Mouse (Mus musculus) lung, embryonic 14.5 days (tissue): ENCODE measurements around the gene Fhad1. TPM values are rescaled to one million over a fixed set of nuclear protein-coding genes. Genes with fewer than 3 reads are reported as not detected.
"Not testable (repeated sequence)": the region's sequence is repeated elsewhere in the genome, so short reads cannot be mapped to it uniquely, and the experiment has no call there.

Experiments
- ATAC-seq: fragments of 200-750 bp; cut with Nextera tagmentation; 2 replicates; pipeline ENCODE4 v1.8.0; 2017; ENCODE audit warnings: mild to moderate bottlenecking, moderate TSS enrichment, moderate library complexity; ENCODE audit not compliant: insufficient read depth
- DNase-seq: peaks from one replicate; pipeline ENCODE4 v3.0.0-alpha.2; 2015
- H3K27ac ChIP-seq: fragments of 300-500 bp; sonication (generic); 2 replicates; pipeline ENCODE4 v1.5.1; 2014; ENCODE audit warnings: low read depth, mild to moderate bottlenecking, moderate library complexity
- H3K27me3 ChIP-seq: fragments of 300-500 bp; sonication (generic); 2 replicates; pipeline ENCODE4 v1.6.1; 2014; ENCODE audit warnings: low read length, control low read depth; ENCODE audit not compliant: insufficient read depth
- H3K36me3 ChIP-seq: fragments of 300-500 bp; sonication (generic); 2 replicates; pipeline ENCODE4 v1.6.1; 2014; ENCODE audit warnings: control low read depth; ENCODE audit not compliant: insufficient read depth
- H3K4me1 ChIP-seq: fragments of 300-500 bp; sonication (generic); 2 replicates; pipeline ENCODE4 v1.6.1; 2014; ENCODE audit warnings: antibody characterized with exemption, control low read depth; ENCODE audit not compliant: insufficient read depth
- H3K4me2 ChIP-seq: fragments of 300-500 bp; sonication (generic); 2 replicates; pipeline ENCODE4 v1.6.1; 2014; ENCODE audit warnings: mild to moderate bottlenecking
- H3K4me3 ChIP-seq: fragments of 300-500 bp; sonication (generic); 2 replicates; pipeline ENCODE4 v1.5.1; 2014; ENCODE audit warnings: low read depth, low read length
- H3K9ac ChIP-seq: fragments of 300-500 bp; sonication (generic); 2 replicates; pipeline ENCODE4 v1.6.1; 2014
- H3K9me3 ChIP-seq: fragments of 300-500 bp; sonication (generic); 2 replicates; pipeline ENCODE4 v1.6.1; 2016; ENCODE audit warnings: low read depth, low read length, control low read depth
- CTCF ChIP-seq: IDR thresholded peaks from 2 replicates; pipeline ENCODE4 v1.5.1; 2016; ENCODE audit warnings: antibody characterized with exemption, low read depth
- WGBS: fragments of 180-500 bp; shearing (Covaris S2); extraction: QIAGEN DNeasy Blood & Tissue Kit; methylation state at CpG from one replicate; pipeline ENCODE4 v1.1.7; 2014; 5-methylcytosine and 5-hydroxymethylcytosine counted together
- polyA plus RNA-seq: library from polyadenylated mRNA; unstranded; fragments of >200 nt; fragmentation: Nextera tagmentation; extraction: Ambion mirVana; gene quantifications from 2 replicates; pipeline ENCODE4 v1.2.1, GENCODE M21; 2014

Gene Fhad1
- polyA plus RNA-seq, 1 experiment from 2014 or later = 1.4 TPM

- DNase-seq (no peak), ATAC-seq (no peak)
- Histone ChIP-seq H3K4me2 (no peak overlapping the region), H3K27me3 (no peaks in the 10 kb centered on the region), H3K36me3 (no peaks in the 10 kb centered on the region), H3K27ac (no peak overlapping the region), H3K9me3 (no peaks in the 10 kb centered on the region), H3K4me1 (no peaks in the 10 kb centered on the region), H3K4me3 (no peak overlapping the region), H3K9ac (no peak overlapping the region)
- WGBS = 54% methylated on average over 3 of the region's 3 CpGs
- no peak for TF ChIP-seq CTCF
Observed at GRCm38 (mm10) chr4:141996880-141997279, 18.0 kb downstream of the Fhad1 start.

DNA sequence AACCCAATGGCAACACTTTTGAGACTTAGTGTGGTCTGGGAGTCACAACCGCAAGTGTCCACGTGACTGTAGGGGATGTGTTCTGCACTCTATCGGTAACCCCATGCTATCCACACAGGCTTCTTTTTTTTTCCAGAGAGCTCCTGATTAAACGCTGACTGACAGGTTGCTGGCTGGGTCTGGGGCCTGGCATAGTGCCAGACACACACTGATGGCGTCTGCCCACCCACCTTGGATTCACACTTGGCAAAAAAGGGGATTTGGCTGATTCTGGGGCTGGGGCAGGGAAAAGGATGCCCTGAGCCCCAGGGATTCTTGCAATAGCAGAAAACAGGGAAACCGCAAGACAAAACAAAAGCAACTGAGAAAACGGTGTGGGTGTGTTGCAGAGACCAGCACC lies 18.8 kb downstream of the Fhad1 start:
- no peaks in the 10 kb centered on the region for H3K27me3 ChIP-seq
- no peaks in the 10 kb centered on the region for H3K9me3 ChIP-seq
- no peaks in the 10 kb centered on the region for H3K36me3 ChIP-seq
- no peak overlapping the region for H3K4me3 ChIP-seq
- ATAC-seq = no peak
- no peak overlapping the region for H3K9ac ChIP-seq
- H3K27ac ChIP-seq = no peak overlapping the region
- 57% methylated on average over 7 of the region's 7 CpGs for WGBS
- H3K4me1 ChIP-seq = no peaks in the 10 kb centered on the region
- no peak overlapping the region for H3K4me2 ChIP-seq
- DNase-seq = no peak
- TF ChIP-seq CTCF = no peak

DNA sequence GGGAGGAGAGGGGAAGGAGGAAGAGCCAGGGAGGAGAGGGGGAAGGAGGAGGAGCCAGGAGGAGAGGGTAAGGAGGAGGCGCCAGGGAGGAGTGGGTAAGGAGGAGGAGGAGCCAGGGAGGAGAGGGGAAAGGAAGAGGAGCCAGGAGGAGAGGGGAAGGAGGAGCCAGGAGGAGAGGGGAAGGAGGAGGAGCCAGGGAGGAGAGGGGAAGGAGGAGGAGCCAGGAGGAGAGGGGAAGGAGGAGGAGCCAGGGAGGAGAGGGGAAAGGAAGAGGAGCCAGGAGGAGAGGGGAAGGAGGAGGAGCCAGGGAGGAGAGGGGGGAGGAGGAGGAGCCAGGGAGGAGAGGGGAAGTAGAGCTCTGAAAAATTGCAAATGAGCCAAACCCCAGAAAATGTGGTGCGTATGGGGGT lies 20.8 kb downstream of the Fhad1 start:
- H3K9ac ChIP-seq, DNase-seq, H3K4me2 ChIP-seq, H3K4me3 ChIP-seq, H3K27me3 ChIP-seq, ATAC-seq, H3K4me1 ChIP-seq, H3K27ac ChIP-seq, H3K36me3 ChIP-seq, H3K9me3 ChIP-seq: not testable (repeated sequence)
- WGBS = 59% methylated on average over 2 of the region's 2 CpGs

DNA sequence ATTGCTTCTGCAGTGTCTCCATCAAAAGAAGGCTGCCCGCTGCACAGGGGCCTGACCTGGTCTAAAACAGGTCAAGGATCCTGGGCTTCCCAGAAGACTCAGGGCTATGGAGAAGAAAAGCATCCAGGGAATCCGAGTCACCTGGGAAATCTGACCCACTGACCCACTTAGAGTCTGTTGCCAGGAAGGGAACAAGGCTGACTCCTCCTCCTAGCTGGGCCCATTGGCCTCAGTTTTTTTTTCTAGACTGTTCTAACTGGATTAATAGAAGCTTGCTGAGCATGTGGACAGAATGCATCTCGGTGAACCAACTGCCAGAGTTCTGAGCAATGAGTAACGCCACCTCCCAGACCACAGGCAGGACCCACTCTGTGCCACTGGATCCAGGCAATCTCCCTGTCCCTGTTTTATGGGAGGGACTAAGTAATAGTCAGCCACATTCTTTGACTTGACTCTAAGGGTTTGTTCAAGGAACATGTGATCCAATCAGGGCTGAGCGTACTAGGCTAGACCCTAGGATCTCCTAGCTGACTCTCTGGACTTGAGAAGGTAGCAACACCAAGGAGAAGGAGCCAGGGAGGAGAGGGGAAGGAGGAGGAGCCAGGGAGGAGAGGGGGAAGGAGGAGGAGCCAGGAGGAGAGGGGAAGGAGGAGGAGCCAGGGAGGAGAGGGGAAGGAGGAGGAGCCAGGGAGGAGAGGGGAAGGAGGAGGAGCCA lies 21.4 kb downstream of the Fhad1 start:
- Histone ChIP-seq H3K27me3 (no peaks in the 10 kb centered on the region), H3K27ac (no peak overlapping the region), H3K36me3 (no peaks in the 10 kb centered on the region), H3K9me3 (no peaks in the 10 kb centered on the region), H3K4me2 (no peak overlapping the region), H3K9ac (no peak overlapping the region), H3K4me1 (no peaks in the 10 kb centered on the region), H3K4me3 (no peak overlapping the region)
- 67% methylated on average over 5 of the region's 5 CpGs for WGBS
- TF ChIP-seq CTCF = no peak
- DNase-seq = no peak
- no peak; the same call in 1 of the 2 replicates for ATAC-seq

- no peak overlapping the region for H3K4me3 ChIP-seq
- no peaks in the 10 kb centered on the region for H3K36me3 ChIP-seq
- no peak for TF ChIP-seq CTCF
- DNase-seq (no peak), ATAC-seq (no peak)
- H3K4me1 ChIP-seq = no peaks in the 10 kb centered on the region
- 76% methylated on average over 14 of the region's 14 CpGs for WGBS
- H3K27me3 ChIP-seq = no peaks in the 10 kb centered on the region
- H3K27ac ChIP-seq = no peak overlapping the region
- no peak overlapping the region for H3K4me2 ChIP-seq
- no peaks in the 10 kb centered on the region for H3K9me3 ChIP-seq
- H3K9ac ChIP-seq = no peak overlapping the region
Observed at GRCm38 (mm10) chr4:141992530-141993204, 22.2 kb downstream of the Fhad1 start.

DNA sequence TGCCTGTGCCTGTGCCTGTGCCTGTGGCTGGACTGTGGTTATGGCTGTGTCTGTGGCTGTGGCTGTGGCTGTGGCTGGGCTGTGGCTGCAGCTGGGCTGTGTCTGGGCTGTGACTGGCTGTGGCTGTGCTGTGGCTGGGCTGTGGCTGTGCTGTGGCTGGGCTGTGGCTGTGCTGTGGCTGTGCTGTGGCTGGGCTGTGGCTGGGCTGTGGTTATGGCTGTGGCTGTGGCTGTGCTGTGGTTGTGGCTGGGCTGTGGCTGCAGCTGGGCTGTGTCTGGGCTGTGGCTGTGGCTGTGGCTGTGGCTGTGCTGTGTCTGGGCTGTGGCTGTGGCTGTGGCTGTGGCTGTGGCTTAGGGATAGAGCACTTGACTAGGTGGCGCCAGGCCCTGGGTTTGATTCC lies 26.7 kb downstream of the Fhad1 start:
- Histone ChIP-seq H3K27me3 (no peaks in the 10 kb centered on the region), H3K4me3 (no peak overlapping the region), H3K4me2 (no peak overlapping the region), H3K27ac (no peak overlapping the region), H3K4me1 (no peaks in the 10 kb centered on the region), H3K36me3 (no peaks in the 10 kb centered on the region), H3K9me3 (no peaks in the 10 kb centered on the region), H3K9ac (no peak overlapping the region)
- no peak for DNase-seq
- no peak for ATAC-seq
- TF ChIP-seq CTCF = no peak
- WGBS = 77% methylated on average over 1 of the region's 1 CpGs

DNA sequence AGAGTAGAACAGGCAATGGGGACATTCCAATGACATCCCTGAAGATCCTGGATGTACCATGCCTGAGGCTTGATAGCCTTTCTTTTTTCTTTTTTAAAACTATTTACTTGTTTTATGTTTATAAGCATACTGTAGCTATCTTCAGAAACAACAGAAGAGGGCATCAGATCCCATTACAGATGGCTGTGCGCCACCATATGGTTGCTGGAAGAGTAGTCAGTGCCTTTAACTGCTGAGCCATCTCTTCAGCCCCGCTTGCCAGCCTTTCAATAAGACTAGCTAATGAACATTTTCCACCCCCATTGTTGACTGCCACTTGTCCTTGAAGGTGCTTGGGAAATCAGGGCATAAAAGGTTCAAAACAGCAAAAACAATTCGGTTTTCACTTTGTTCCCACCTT lies 31.2 kb downstream of the Fhad1 start:
- TF ChIP-seq CTCF = peak; percentile 40
- H3K9ac ChIP-seq = no peak overlapping the region

More for the DNA sequence above, 31.2 kb downstream of the Fhad1 start:
- DNase-seq (no peak), ATAC-seq (no peak)
- 61% methylated on average over 3 of the region's 3 CpGs for WGBS
- H3K27me3 ChIP-seq = no peaks in the 10 kb centered on the region
- H3K4me1 ChIP-seq = no peaks in the 10 kb centered on the region
- no peak overlapping the region for H3K4me2 ChIP-seq
- H3K36me3 ChIP-seq = no peaks in the 10 kb centered on the region
- H3K27ac ChIP-seq = no peak overlapping the region
- no peaks in the 10 kb centered on the region for H3K9me3 ChIP-seq
- H3K4me3 ChIP-seq = no peak overlapping the region
